Mouse (Mus musculus): ENCODE measurements at regions not wholly inside any gene's neighbourhood (a gene's known extent, or its start where the extent isn't known, plus 50 kb on each side); places are given as distances from the start of the nearest gene placed in this dataset.

- no peak for TF ChIP-seq CTCF (IDR thresholded peaks at IDR 0.05)
- no peak for TF ChIP-seq EP300 (IDR thresholded peaks at IDR 0.05)
Measured at GRCm38 (mm10) chr1:18668901-18669300, 404.0 kb upstream of the Defb41 start.

All from lung, postnatal 0 days (tissue).